Mouse (Mus musculus): Measurements from ENCODE around the gene Smurf2.

GRCm38 (mm10) chr11:106822491-106822890, 98.0 kb downstream of the Smurf2 start:
- TF ChIP-seq CTCF (IDR thresholded peaks at IDR 0.05; ENCODE audit: low read depth, low read length) (no peak), GATA1 (IDR thresholded peaks at IDR 0.05; ENCODE audit: borderline replicate concordance, low read length) (no peak), TAL1 (conservative IDR thresholded peaks at IDR 0.05; ENCODE audit: low read depth, low read length) (no peak), POLR2AphosphoS5 (IDR thresholded peaks at IDR 0.05; ENCODE audit: insufficient replicate concordance, low read depth, low read length) (no peak), GATA2 (IDR thresholded peaks at IDR 0.05; ENCODE audit: borderline replicate concordance, low read depth, low read length) (no peak)
